Mouse (Mus musculus) 416B (cell line): ENCODE data around the gene Gm45837.

Source experiments
- DNase-seq: peaks from one replicate; pipeline ENCODE4 v3.0.0; 2011; ENCODE audit warnings: low read depth

Gm45837 gene

GRCm38 (mm10) chr7:101391909-101392479 lies 18.7 kb upstream of the Gm45837 start:
- no peak for DNase-seq

GRCm38 (mm10) chr7:101393015-101393414 lies 17.7 kb upstream of the Gm45837 start:
- DNase-seq, result no peak

GRCm38 (mm10) chr7:101393694-101394504 lies 16.8 kb upstream of the Gm45837 start:
- DNase-seq, result no peak

GRCm38 (mm10) chr7:101394569-101394968 lies 16.1 kb upstream of the Gm45837 start:
- no peak for DNase-seq

- no peak for DNase-seq
Measured at GRCm38 (mm10) chr7:101395471-101395870, 15.2 kb upstream of the Gm45837 start.

- DNase-seq, result peak; percentile 37
Measured at GRCm38 (mm10) chr7:101397175-101397574, 13.5 kb upstream of the Gm45837 start.

- no peak for DNase-seq
Measured at GRCm38 (mm10) chr7:101401510-101401909, 9.2 kb upstream of the Gm45837 start.

GRCm38 (mm10) chr7:101403831-101404230 lies 6.9 kb upstream of the Gm45837 start:
- DNase-seq, result peak; percentile 12

GRCm38 (mm10) chr7:101412796-101413195 lies 2.1 kb downstream of the Gm45837 start:
- peak; percentile 85 for DNase-seq

GRCm38 (mm10) chr7:101414209-101414608 lies 3.5 kb downstream of the Gm45837 start:
- no peak for DNase-seq

- no peak for DNase-seq
Measured at GRCm38 (mm10) chr7:101414661-101415511, 4.2 kb downstream of the Gm45837 start.

- no peak for DNase-seq
Measured at GRCm38 (mm10) chr7:101415512-101416100, 4.9 kb downstream of the Gm45837 start.

GRCm38 (mm10) chr7:101416391-101416790 lies 5.7 kb downstream of the Gm45837 start:
- DNase-seq, result no peak

GRCm38 (mm10) chr7:101419013-101419770 lies 8.5 kb downstream of the Gm45837 start:
- DNase-seq, result no peak

GRCm38 (mm10) chr7:101421529-101421928 lies 10.8 kb downstream of the Gm45837 start, which contains the start of gene Pde2a:
TSS of gene Pde2a (plus strand) at chr7:101421691.
- no peak for DNase-seq

- DNase-seq, result peak; percentile 35
Measured at GRCm38 (mm10) chr7:101422069-101422468, 11.4 kb downstream of the Gm45837 start.

- no peak for DNase-seq
Measured at GRCm38 (mm10) chr7:101422646-101423045, 12.0 kb downstream of the Gm45837 start.

GRCm38 (mm10) chr7:101423970-101424369 lies 13.3 kb downstream of the Gm45837 start:
- DNase-seq, result no peak

GRCm38 (mm10) chr7:101426692-101427091 lies 16.0 kb downstream of the Gm45837 start:
- no peak for DNase-seq

- peak; percentile 48 for DNase-seq
Measured at GRCm38 (mm10) chr7:101427736-101428135, 17.1 kb downstream of the Gm45837 start.

- no peak for DNase-seq
Measured at GRCm38 (mm10) chr7:101435038-101435437, 24.4 kb downstream of the Gm45837 start.
